ENCODE assay signal across 8 mouse cellular contexts in genomic region chr2:145859932-145860801, GRCm38 (mm10). TPM values are rescaled to one million over a fixed set of nuclear protein-coding genes. Genes with fewer than 3 reads are reported as not detected.
DNase-seq lines count a peak whose midpoint lies in the region; ATAC-seq and TF ChIP-seq lines count a peak whose summit lies in the region.

No protein-coding gene starts in this region.

- DNase-seq in ES-E14 (ENCODE audit: low read depth, low spot score), result no peak
- peak; percentile 85 for DNase-seq in cerebellum, adult 9-10 months
- DNase-seq in heart, postnatal 4 days, result peak; percentile 86
- DNase-seq in layer of hippocampus, adult 9-10 months (ENCODE audit: low spot score), result peak; percentile 83
- DNase-seq in lung, adult 2 months, result peak; percentile 88
- peak; percentile 16 for DNase-seq in thymus, postnatal 0 days (ENCODE audit: low spot score)

- peak; percentile 85 for ATAC-seq in frontal cortex, adult (ENCODE audit: low TSS enrichment)
- 0 out of 2 replicates have a peak, but pooled peaks have one; percentile 36 for ATAC-seq in neutrophil, adult 5-6 weeks (ENCODE audit: extremely low read depth, insufficient number of reproducible peaks, low FRiP score, poor library complexity, severe bottlenecking)

- no peak for TF ChIP-seq CTCF in lung, adult 2 months (IDR thresholded peaks at IDR 0.05; ENCODE audit: insufficient read depth, low read length)

- H3K9ac ChIP-seq in ES-E14 (ENCODE audit: insufficient read depth, low read depth, low read length, poor library complexity, severe bottlenecking), result peak overlapping the region; percentile 35; the same call in 1 of the 2 replicates

- peak overlapping the region; percentile 54 to 67 for H3K4me3 ChIP-seq in ES-E14 (ENCODE audit: insufficient read depth in 1 of 2, low read depth in 1 of 2, low read length in 2 of 2, poor library complexity in 1 of 2, severe bottlenecking in 1 of 2)
- H3K4me3 ChIP-seq in lung, adult 2 months (replicated peaks; ENCODE audit: extremely low read depth, low read depth, low read length), result peak overlapping the region; percentile 83

- H3K27ac ChIP-seq in ES-E14 (ENCODE audit: insufficient read depth, low read depth, low read length, poor library complexity, severe bottlenecking), result no peak overlapping the region

- no peaks in the 10 kb centered on the region for H3K9me3 ChIP-seq in ES-E14 (ENCODE audit: control insufficient read depth, insufficient read depth, low read depth, low read length)

- in situ Hi-C loops in ES-E14 (cut with MboI; ENCODE audit: low sequenced_read_pairs in 2 of 2, unreplicated experiment in 2 of 2), result no loop called here

- H3K36me3 ChIP-seq in ES-E14 (ENCODE audit: control insufficient read depth, insufficient read depth, low read length, poor library complexity, severe bottlenecking), result no peaks in the 10 kb centered on the region

- peaks cover 3 to 5% of the 10 kb centered on the region in 2 experiments; a peak in 1 of 4 replicates for H3K4me1 ChIP-seq in ES-E14 (ENCODE audit: control insufficient read depth in 2 of 2, insufficient read depth in 2 of 2, low read length in 2 of 2, poor library complexity in 1 of 2)
- H3K4me1 ChIP-seq in lung, adult 2 months (ENCODE audit: control insufficient read depth, insufficient read depth, low read length), result peaks cover 26% of the 10 kb centered on the region

- 14% methylated on average over 40 of the region's 40 CpGs for WGBS in lung, adult 2 months

- TF ChIP-seq POLR2A in lung, adult 2 months (IDR thresholded peaks at IDR 0.05; ENCODE audit: borderline replicate concordance, extremely low read depth, low read depth, low read length), result peak; percentile 88; the same call in 1 of the 2 replicates

TF ChIP-seq in ES-E14, 5 proteins besides CTCF, POLR2A, EP300 and RAD21:
- TF ChIP-seq ZNF384 (IDR thresholded peaks at IDR 0.05; ENCODE audit: low read depth, low read length), result no peak
- TF ChIP-seq ZC3H11A (IDR thresholded peaks at IDR 0.05; ENCODE audit: borderline replicate concordance, low read depth, low read length), result no peak
- no peak for TF ChIP-seq HCFC1 (IDR thresholded peaks at IDR 0.05; ENCODE audit: borderline replicate concordance, insufficient read depth, low read length)
- TF ChIP-seq CHD2 (IDR thresholded peaks at IDR 0.05; ENCODE audit: low read depth, low read length), result no peak
- no peak for TF ChIP-seq MAFK (IDR thresholded peaks at IDR 0.05; ENCODE audit: insufficient read depth, low read depth, low read length)
TF ChIP-seq in ES-E14: peak in this region for 0.

RNA-seq across cellular contexts. Expression of gene Naa20, which starts 41.7 kb away (rescaled TPM):
- total RNA-seq in ES-E14 (2012; rRNA removed), result 81.5 and 87.6 TPM in 2 replicates
- total RNA-seq in heart, postnatal 4 days (2021), result 100 to 1,000 TPM; 120 to 123 TPM
- polyA plus RNA-seq in lung, adult 2 months (2012; rRNA removed), result 23.5 and 27.3 TPM in 2 replicates
- total RNA-seq in neutrophil, adult 5-6 weeks (2017), result 36.7 and 44.5 TPM in 2 replicates
- 158 and 162 TPM in 2 replicates for polyA plus RNA-seq in thymus, postnatal 0 days (2015; fragmentation: Nextera tagmentation; extraction: Ambion mirVana)
